Mouse (Mus musculus) adrenal gland, postnatal 25 days (tissue): ENCODE measurements at regions not wholly inside any gene's neighbourhood (a gene's known extent, or its start where the extent isn't known, plus 50 kb on each side); places are given as distances from the start of the nearest gene placed in this dataset.

Experiments used
- DNase-seq: peaks from one replicate; pipeline ENCODE4 v3.0.0; 2021; ENCODE audit warnings: mixed read lengths

- no peak for DNase-seq
These were observed 269.0 kb upstream of the Zfp637 start for GRCm38 (mm10) chr6:117572006-117572405.

- DNase-seq, result no peak
These were observed 267.6 kb upstream of the Zfp637 start for GRCm38 (mm10) chr6:117573371-117573770.

GRCm38 (mm10) chr6:117574146-117574545 is 266.8 kb upstream of the Zfp637 start:
- no peak for DNase-seq

- no peak for DNase-seq
These were observed 265.9 kb upstream of the Zfp637 start for GRCm38 (mm10) chr6:117575057-117575456.

- DNase-seq, result no peak
These were observed 265.0 kb upstream of the Zfp637 start for GRCm38 (mm10) chr6:117576021-117576420.

- DNase-seq, result no peak
These were observed 263.1 kb upstream of the Zfp637 start for GRCm38 (mm10) chr6:117577539-117578521.

- no peak for DNase-seq
These were observed 260.0 kb upstream of the Zfp637 start for GRCm38 (mm10) chr6:117580951-117581350.

GRCm38 (mm10) chr6:117583121-117583520 is 257.9 kb upstream of the Zfp637 start:
- no peak for DNase-seq

GRCm38 (mm10) chr6:117584563-117584962 is 256.4 kb upstream of the Zfp637 start:
- no peak for DNase-seq

- DNase-seq, result no peak
These were observed 244.7 kb upstream of the Zfp637 start for GRCm38 (mm10) chr6:117596166-117596840.

GRCm38 (mm10) chr6:117604834-117605233 is 236.1 kb upstream of the Zfp637 start:
- no peak for DNase-seq

- DNase-seq, result no peak
These were observed 235.3 kb upstream of the Zfp637 start for GRCm38 (mm10) chr6:117605685-117606084.

- DNase-seq, result no peak
These were observed 234.8 kb upstream of the Zfp637 start for GRCm38 (mm10) chr6:117606211-117606610.

- DNase-seq, result no peak
These were observed 234.0 kb upstream of the Zfp637 start for GRCm38 (mm10) chr6:117607023-117607422.

GRCm38 (mm10) chr6:117609476-117610404 is 231.2 kb upstream of the Zfp637 start:
- DNase-seq, result no peak

GRCm38 (mm10) chr6:117611281-117611680 is 229.7 kb upstream of the Zfp637 start:
- no peak for DNase-seq

- DNase-seq, result no peak
These were observed 229.0 kb upstream of the Zfp637 start for GRCm38 (mm10) chr6:117611965-117612364.

- no peak for DNase-seq
These were observed 228.6 kb upstream of the Zfp637 start for GRCm38 (mm10) chr6:117612421-117612820.

GRCm38 (mm10) chr6:117613656-117614350 is 227.2 kb upstream of the Zfp637 start:
- DNase-seq, result no peak

- no peak for DNase-seq
These were observed 226.6 kb upstream of the Zfp637 start for GRCm38 (mm10) chr6:117614386-117614785.

- DNase-seq, result no peak
These were observed 223.8 kb upstream of the Zfp637 start for GRCm38 (mm10) chr6:117617168-117617567.

GRCm38 (mm10) chr6:117617951-117618350 is 223.0 kb upstream of the Zfp637 start:
- DNase-seq, result no peak
